Mouse (Mus musculus): ENCODE measurements at regions not wholly inside any gene's neighbourhood (a gene's known extent, or its start where the extent isn't known, plus 50 kb on each side); places are given as distances from the start of the nearest gene placed in this dataset.

- TF ChIP-seq CTCF (IDR thresholded peaks at IDR 0.05; ENCODE audit: borderline replicate concordance, insufficient read depth, low read depth, low read length) = no peak
- no peak for TF ChIP-seq POLR2A (IDR thresholded peaks at IDR 0.05; ENCODE audit: borderline replicate concordance, insufficient read depth, low read length)
These were observed 82.0 kb upstream of the Sorcs3 start for GRCm38 (mm10) chr19:48123777-48124176.

All from cerebellum, adult 2 months (tissue).